ENCODE assay signal across 12 mouse cellular contexts in genomic region chr9:64604217-64604711, GRCm38 (mm10).
DNase-seq lines count a peak whose midpoint lies in the region; ATAC-seq and TF ChIP-seq lines count a peak whose summit lies in the region.
"Had no signal": no experiment of that assay in that cellular context is flagged by ENCODE, and none has a peak within 500 bp of the region (broad histone marks: within the 10 kb centered on the region; RNA-seq: fewer than 3 reads in every experiment).

No protein-coding gene starts in this region.

- H3K27ac ChIP-seq in limb, embryonic 13.5 days = no peak overlapping the region
- H3K27ac ChIP-seq in limb, embryonic 10.5 days = no peak overlapping the region
- H3K27ac ChIP-seq in stomach, embryonic 14.5 days (ENCODE audit: low read length) = peak overlapping the region; percentile 12; the same call in 1 of the 2 replicates
- no peak overlapping the region for H3K27ac ChIP-seq in stomach, postnatal 0 days (replicated peaks)
- H3K27ac ChIP-seq: embryonic facial prominence, embryonic 15.5 days had no signal

- no peak for TF ChIP-seq EP300 in stomach, postnatal 0 days (optimal IDR thresholded peaks at IDR 0.05)

- H3K9me3 ChIP-seq in limb, embryonic 13.5 days = no peaks in the 10 kb centered on the region
- H3K9me3 ChIP-seq in limb, embryonic 10.5 days (replicated peaks) = no peaks in the 10 kb centered on the region
- no peaks in the 10 kb centered on the region for H3K9me3 ChIP-seq in stomach, embryonic 14.5 days (ENCODE audit: control insufficient read depth, low read depth, low read length)
- no peaks in the 10 kb centered on the region for H3K9me3 ChIP-seq in stomach, postnatal 0 days (ENCODE audit: control insufficient read depth, low read length)
- H3K9me3 ChIP-seq: embryonic facial prominence, embryonic 15.5 days had no signal

- ATAC-seq in limb, embryonic 13.5 days (ENCODE audit: low FRiP score, low read depth) = peak; percentile 64; the same call in 1 of the 2 replicates
- ATAC-seq in stomach, embryonic 14.5 days (ENCODE audit: insufficient number of reproducible peaks, insufficient read depth, low FRiP score, low read depth) = peak; percentile 54; the same call in 1 of the 2 replicates
- no peak for ATAC-seq in stomach, postnatal 0 days (ENCODE audit: low FRiP score, low TSS enrichment)
- ATAC-seq: lung, postnatal 0 days had no signal

- H3K27me3 ChIP-seq in limb, embryonic 13.5 days = no peaks in the 10 kb centered on the region; the same call in 1 of the 2 replicates
- 0 out of 2 replicates have a peak, but pooled peaks cover 11% of the 10 kb centered on the region for H3K27me3 ChIP-seq in limb, embryonic 10.5 days (ENCODE audit: low read depth, poor library complexity, severe bottlenecking)
- no peaks in the 10 kb centered on the region for H3K27me3 ChIP-seq in stomach, embryonic 14.5 days (ENCODE audit: control insufficient read depth, insufficient read depth, low read length)
- H3K27me3 ChIP-seq in stomach, postnatal 0 days (ENCODE audit: control insufficient read depth, insufficient read depth, low read length) = no peaks in the 10 kb centered on the region
- H3K27me3 ChIP-seq: embryonic facial prominence, embryonic 15.5 days had no signal

- H3K9ac ChIP-seq in limb, embryonic 13.5 days = no peak overlapping the region
- H3K9ac ChIP-seq in stomach, embryonic 14.5 days (replicated peaks; ENCODE audit: low read depth, low read length) = no peak overlapping the region
- H3K9ac ChIP-seq in stomach, postnatal 0 days (ENCODE audit: low read length) = no peak overlapping the region
- H3K9ac ChIP-seq: embryonic facial prominence, embryonic 15.5 days had no signal

- TF ChIP-seq CTCF in stomach, postnatal 0 days (IDR thresholded peaks at IDR 0.05; ENCODE audit: low read depth) = no peak

- H3K4me1 ChIP-seq in limb, embryonic 13.5 days = peaks cover 28% of the 10 kb centered on the region
- peaks cover 26% of the 10 kb centered on the region for H3K4me1 ChIP-seq in limb, embryonic 10.5 days
- H3K4me1 ChIP-seq in stomach, embryonic 14.5 days (ENCODE audit: control insufficient read depth, insufficient read depth, low read length) = peaks cover 27% of the 10 kb centered on the region
- H3K4me1 ChIP-seq in stomach, postnatal 0 days (replicated peaks; ENCODE audit: control insufficient read depth, insufficient read depth) = no peaks in the 10 kb centered on the region

- H3K4me3 ChIP-seq in limb, embryonic 13.5 days = no peak overlapping the region
- H3K4me3 ChIP-seq in limb, embryonic 10.5 days = no peak overlapping the region
- H3K4me3 ChIP-seq in stomach, embryonic 14.5 days (ENCODE audit: low read depth, low read length) = no peak overlapping the region
- no peak overlapping the region for H3K4me3 ChIP-seq in stomach, postnatal 0 days (ENCODE audit: low read depth, low read length)
- H3K4me3 ChIP-seq: embryonic facial prominence, embryonic 15.5 days had no signal

- peak; percentile 65 for DNase-seq in cerebellum, adult 9-10 months
- no peak for DNase-seq in cerebellum, adult 18-20 months
- DNase-seq in limb, embryonic 10.5 days (ENCODE audit: low spot score) = no peak
- no peak for DNase-seq in stomach, postnatal 0 days (ENCODE audit: low spot score)
- no peak for DNase-seq in layer of hippocampus, adult 9-10 months (ENCODE audit: low spot score)
- no peak for DNase-seq in T-cell, adult 2 months (ENCODE audit: low spot score)
- DNase-seq: kidney, adult 18-20 months; right cerebral cortex, adult 18-20 months had no signal

- no peak overlapping the region for H3K4me2 ChIP-seq in limb, embryonic 13.5 days (replicated peaks)
- H3K4me2 ChIP-seq in stomach, embryonic 14.5 days (replicated peaks; ENCODE audit: low read depth, low read length) = no peak overlapping the region
- no peak overlapping the region for H3K4me2 ChIP-seq in stomach, postnatal 0 days (replicated peaks; ENCODE audit: low read depth)
- H3K4me2 ChIP-seq: embryonic facial prominence, embryonic 15.5 days had no signal

- 33% methylated on average over 7 of the region's 7 CpGs for WGBS in limb, embryonic 13.5 days
- 50% methylated on average over 7 of the region's 7 CpGs for WGBS in limb, embryonic 10.5 days
- 42% methylated on average over 7 of the region's 7 CpGs for WGBS in stomach, embryonic 14.5 days
- 45% methylated on average over 7 of the region's 7 CpGs for WGBS in stomach, postnatal 0 days

- H3K36me3 ChIP-seq in limb, embryonic 13.5 days = no peaks in the 10 kb centered on the region
- no peaks in the 10 kb centered on the region for H3K36me3 ChIP-seq in limb, embryonic 10.5 days
- no peaks in the 10 kb centered on the region for H3K36me3 ChIP-seq in stomach, embryonic 14.5 days (ENCODE audit: control insufficient read depth, insufficient read depth, low read length)
- H3K36me3 ChIP-seq in stomach, postnatal 0 days (ENCODE audit: control insufficient read depth, insufficient read depth, low read length) = no peaks in the 10 kb centered on the region
- H3K36me3 ChIP-seq: embryonic facial prominence, embryonic 15.5 days had no signal
